Mouse (Mus musculus) kidney, postnatal 4 days (tissue): Measurements from ENCODE around the gene Stmn1.

ENCODE experiments used
- DNase-seq, 2 experiments: peaks; one replicate each; pipeline ENCODE4 v3.0.0; 2021; ENCODE audit warnings: mixed read lengths in 2 of 2

The Stmn1 gene

GRCm38 (mm10) chr4:134468215-134468575 is at the start of gene Stmn1:
TSS of gene Stmn1 (plus strand) at chr4:134468320.
- peak; percentile 94 to 97 for DNase-seq

- no peak for DNase-seq
These were observed 46.1 kb upstream of the Stmn1 start for GRCm38 (mm10) chr4:134421971-134422370.

- DNase-seq, result no peak
These were observed 44.2 kb upstream of the Stmn1 start for GRCm38 (mm10) chr4:134423949-134424348.

- peak; percentile 18 to 43 for DNase-seq
These were observed 43.0 kb upstream of the Stmn1 start for GRCm38 (mm10) chr4:134425088-134425487.

- DNase-seq, result peak; percentile 47 to 62
These were observed 37.6 kb upstream of the Stmn1 start for GRCm38 (mm10) chr4:134430381-134431004.

- DNase-seq, result no peak
These were observed 35.3 kb upstream of the Stmn1 start for GRCm38 (mm10) chr4:134432686-134433360.

- no peak for DNase-seq
These were observed 31.9 kb upstream of the Stmn1 start for GRCm38 (mm10) chr4:134436185-134436584.

GRCm38 (mm10) chr4:134436659-134437058 is 31.5 kb upstream of the Stmn1 start:
- no peak for DNase-seq

- no peak for DNase-seq
These were observed 29.0 kb upstream of the Stmn1 start for GRCm38 (mm10) chr4:134439119-134439518.

- no peak for DNase-seq
These were observed 28.2 kb upstream of the Stmn1 start for GRCm38 (mm10) chr4:134439919-134440318.

- no peak for DNase-seq
These were observed 25.9 kb upstream of the Stmn1 start for GRCm38 (mm10) chr4:134442216-134442615.

GRCm38 (mm10) chr4:134443589-134443988 is 24.5 kb upstream of the Stmn1 start:
- no peak for DNase-seq

GRCm38 (mm10) chr4:134444949-134445348 is 23.2 kb upstream of the Stmn1 start:
- DNase-seq, result no peak

GRCm38 (mm10) chr4:134445489-134445888 is 22.6 kb upstream of the Stmn1 start:
- DNase-seq, result no peak

- DNase-seq, result no peak
These were observed 20.2 kb upstream of the Stmn1 start for GRCm38 (mm10) chr4:134447966-134448365.

- peak; percentile 31 to 34 for DNase-seq
These were observed 18.3 kb upstream of the Stmn1 start for GRCm38 (mm10) chr4:134449595-134450391.

GRCm38 (mm10) chr4:134450392-134451195 is 17.5 kb upstream of the Stmn1 start:
- peak in 1 of 2 experiments; percentile 57 for DNase-seq

GRCm38 (mm10) chr4:134451484-134451883 is 16.6 kb upstream of the Stmn1 start:
- DNase-seq, result no peak

- peak in 1 of 2 experiments; percentile 29 for DNase-seq
These were observed 14.3 kb upstream of the Stmn1 start for GRCm38 (mm10) chr4:134453619-134454400.

- DNase-seq, result peak in 1 of 2 experiments; percentile 59
These were observed 12.8 kb upstream of the Stmn1 start for GRCm38 (mm10) chr4:134455310-134455709.

- DNase-seq, result no peak
These were observed 10.8 kb upstream of the Stmn1 start for GRCm38 (mm10) chr4:134457130-134457825.
